Mouse (Mus musculus) stomach, embryonic 14.5 days (tissue): ENCODE results near the gene Cfap97d1. TPM values are rescaled to one million over a fixed set of nuclear protein-coding genes. Genes with fewer than 3 reads are reported as not detected.

ENCODE experiments used
- ATAC-seq: fragments of 200-750 bp; cut with Nextera tagmentation; 2 replicates; pipeline ENCODE4 v1.8.0; 2017; ENCODE audit warnings: low read depth, moderate TSS enrichment; ENCODE audit not compliant: insufficient number of reproducible peaks, insufficient read depth, low FRiP score
- H3K27ac ChIP-seq: fragments of 300-500 bp; sonication (generic); 2 replicates; pipeline ENCODE4 v1.5.1; 2014; ENCODE audit warnings: mild to moderate bottlenecking, low read length, moderate library complexity, mixed read lengths
- H3K27me3 ChIP-seq: fragments of 300-500 bp; sonication (generic); 2 replicates; pipeline ENCODE4 v1.6.1; 2014; ENCODE audit warnings: low read length, control low read depth, mixed read lengths; ENCODE audit not compliant: control insufficient read depth, insufficient read depth
- H3K36me3 ChIP-seq: fragments of 300-500 bp; sonication (generic); 2 replicates; pipeline ENCODE4 v1.6.1; 2014; ENCODE audit warnings: mild to moderate bottlenecking, control low read depth, low read length, moderate library complexity, mixed read lengths; ENCODE audit not compliant: control insufficient read depth, insufficient read depth
- H3K4me1 ChIP-seq: fragments of 300-500 bp; sonication (generic); 2 replicates; pipeline ENCODE4 v1.6.1; 2014; ENCODE audit warnings: low read length, control low read depth, mixed read lengths; ENCODE audit not compliant: control insufficient read depth, insufficient read depth
- H3K4me2 ChIP-seq: fragments of 300-500 bp; sonication (generic); replicated peaks from 2 replicates; pipeline ENCODE4 v1.6.1; 2014; ENCODE audit warnings: low read depth, low read length, control low read depth
- H3K4me3 ChIP-seq: fragments of 300-500 bp; sonication (generic); 2 replicates; pipeline ENCODE4 v1.5.1; 2014; ENCODE audit warnings: low read depth, low read length, control low read depth
- H3K9ac ChIP-seq: fragments of 300-500 bp; sonication (generic); replicated peaks from 2 replicates; pipeline ENCODE4 v1.6.1; 2014; ENCODE audit warnings: low read depth, mild to moderate bottlenecking, control low read depth, low read length, moderate library complexity, mixed read lengths
- H3K9me3 ChIP-seq: fragments of 300-500 bp; sonication (generic); 2 replicates; pipeline ENCODE4 v1.6.1; 2016; ENCODE audit warnings: low read depth, low read length, control low read depth; ENCODE audit not compliant: control insufficient read depth
- WGBS: fragments of 180-500 bp; shearing (Covaris S2); extraction: QIAGEN DNeasy Blood & Tissue Kit; methylation state at CpG from one replicate; pipeline ENCODE4 v1.1.7; 2014; 5-methylcytosine and 5-hydroxymethylcytosine counted together
- polyA plus RNA-seq: library from polyadenylated mRNA; unstranded; fragments of >200 nt; fragmentation: Nextera tagmentation; extraction: Ambion mirVana; gene quantifications from 2 replicates; pipeline ENCODE4 v1.2.1, GENCODE M21; 2014

Cfap97d1 gene
- polyA plus RNA-seq, 1 experiment from 2014 or later, result not detected

DNA sequence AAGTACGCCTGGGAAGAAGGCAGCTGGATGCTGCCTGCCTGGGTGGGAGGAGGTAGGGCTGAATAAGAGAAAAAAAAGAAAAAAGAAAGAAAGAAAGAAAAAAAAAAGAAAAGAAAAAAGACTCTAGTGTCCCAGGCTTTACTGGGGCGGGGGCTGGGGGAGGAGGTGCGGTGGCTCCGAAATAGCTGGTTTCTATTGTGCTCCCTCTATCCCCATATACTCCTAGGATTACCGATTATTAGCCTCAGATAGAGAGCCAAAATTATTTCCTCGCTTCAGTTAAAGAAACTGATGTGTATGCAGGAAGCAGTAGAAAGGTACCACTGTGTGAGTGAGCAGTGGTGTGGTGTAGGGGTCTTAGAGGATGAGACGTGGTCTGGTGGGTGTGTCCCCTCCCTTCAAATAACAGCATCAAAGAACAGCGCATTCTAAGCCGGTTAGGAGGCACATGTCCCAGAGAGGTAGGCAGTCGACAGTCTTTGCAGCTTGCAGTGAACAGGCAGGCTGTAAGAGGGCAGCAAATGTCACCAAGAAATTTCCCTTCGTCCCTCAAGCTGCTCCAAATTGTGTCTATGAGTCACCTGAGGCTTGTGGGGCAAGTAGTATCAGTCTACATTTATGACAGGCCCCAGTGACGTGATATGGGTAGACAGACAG lies 43.4 kb downstream of the Cfap97d1 start:
- no peak for ATAC-seq

DNA sequence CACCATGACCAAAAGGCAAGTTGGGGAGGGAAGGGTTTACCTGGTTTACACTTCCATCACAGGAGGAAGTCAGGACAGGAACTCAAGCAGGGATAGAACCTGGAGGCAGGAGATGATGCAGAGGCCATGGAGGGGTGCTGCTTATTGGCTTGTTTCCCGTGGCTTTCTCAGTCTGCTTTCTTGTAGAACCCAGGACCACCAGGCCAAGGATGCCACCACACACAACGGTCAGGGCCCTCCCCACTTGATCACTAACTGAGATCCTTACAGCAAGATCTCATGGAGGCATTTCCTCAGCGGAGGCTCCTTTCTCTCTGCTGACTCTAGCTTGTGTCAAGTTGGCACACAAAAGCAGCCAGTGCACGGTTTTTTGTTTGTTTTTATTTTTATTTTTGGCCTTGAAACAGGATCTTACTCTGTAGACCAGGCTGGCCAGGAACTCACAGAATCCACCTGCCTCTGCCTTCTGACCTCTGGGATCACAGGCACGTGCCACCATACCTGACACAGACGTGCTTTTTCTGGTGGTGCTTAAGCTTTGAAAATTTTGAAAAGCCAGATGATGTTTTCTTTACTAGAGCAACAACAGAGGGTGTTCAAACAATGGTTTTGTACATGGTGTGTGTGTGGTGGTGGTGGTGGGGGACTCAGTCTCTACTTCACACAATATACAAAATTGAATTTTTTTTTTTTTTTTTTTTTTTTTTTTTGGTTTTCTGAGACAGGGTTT lies 44.2 kb downstream of the Cfap97d1 start, which contains the start of gene Mpp3:
Gene Mpp3 (minus strand): TSS at position 375 of the 730 bp plus-strand sequence.
- peak within 1 kb of the TSS; percentile 93 for H3K4me2 ChIP-seq
- no peaks in the 10 kb centered on the region for H3K27me3 ChIP-seq
- H3K36me3 ChIP-seq, result no peaks in the 10 kb centered on the region
- peak within 1 kb of the TSS; percentile 67 for H3K4me3 ChIP-seq
- ATAC-seq, result no peak
- H3K4me1 ChIP-seq, result peaks cover 13% of the 10 kb centered on the region; the same call in 1 of the 2 replicates
- no peak within 1 kb of the TSS for H3K9ac ChIP-seq
- WGBS, result 79% methylated on average over 6 of the region's 6 CpGs
- no peaks in the 10 kb centered on the region for H3K9me3 ChIP-seq
- H3K27ac ChIP-seq, result peak within 1 kb of the TSS; percentile 76

More for the DNA sequence above, 43.4 kb downstream of the Cfap97d1 start:
- Histone ChIP-seq H3K36me3 (no peaks in the 10 kb centered on the region), H3K4me2 (peak overlapping the region; percentile 93), H3K27me3 (no peaks in the 10 kb centered on the region), H3K9ac (no peak overlapping the region), H3K4me3 (peak overlapping the region; percentile 67), H3K27ac (peak overlapping the region; percentile 76), H3K9me3 (no peaks in the 10 kb centered on the region), H3K4me1 (peaks cover 13% of the 10 kb centered on the region; the same call in 1 of the 2 replicates)
- 9% methylated on average over 12 of the region's 12 CpGs for WGBS

DNA sequence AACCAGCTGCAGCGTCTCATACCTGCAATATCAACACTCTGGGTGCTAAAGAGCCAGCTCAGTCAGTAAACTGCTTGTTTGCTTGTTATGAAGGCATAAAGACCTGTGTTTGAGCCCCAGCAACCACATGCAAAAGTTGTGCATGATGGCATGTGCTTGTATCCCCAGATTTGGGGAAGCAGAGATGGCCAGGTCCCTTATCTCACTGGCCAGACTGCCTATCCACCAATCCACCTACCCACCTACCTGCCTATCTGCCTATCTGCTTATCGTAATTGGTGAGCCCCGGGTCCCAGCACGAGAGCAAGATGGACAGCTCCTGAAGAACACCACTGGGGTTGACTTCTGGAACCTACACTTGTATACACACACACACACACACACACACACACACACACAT lies 45.2 kb downstream of the Cfap97d1 start:
- H3K9ac ChIP-seq, result no peak overlapping the region
- peaks cover 13% of the 10 kb centered on the region; the same call in 1 of the 2 replicates for H3K4me1 ChIP-seq
- no peaks in the 10 kb centered on the region for H3K36me3 ChIP-seq
- H3K4me2 ChIP-seq, result no peak overlapping the region
- no peak overlapping the region for H3K4me3 ChIP-seq
- H3K27ac ChIP-seq, result no peak overlapping the region
- ATAC-seq, result no peak
- H3K9me3 ChIP-seq, result no peaks in the 10 kb centered on the region
- WGBS, result 81% methylated on average over 4 of the region's 4 CpGs
- H3K27me3 ChIP-seq, result no peaks in the 10 kb centered on the region

DNA sequence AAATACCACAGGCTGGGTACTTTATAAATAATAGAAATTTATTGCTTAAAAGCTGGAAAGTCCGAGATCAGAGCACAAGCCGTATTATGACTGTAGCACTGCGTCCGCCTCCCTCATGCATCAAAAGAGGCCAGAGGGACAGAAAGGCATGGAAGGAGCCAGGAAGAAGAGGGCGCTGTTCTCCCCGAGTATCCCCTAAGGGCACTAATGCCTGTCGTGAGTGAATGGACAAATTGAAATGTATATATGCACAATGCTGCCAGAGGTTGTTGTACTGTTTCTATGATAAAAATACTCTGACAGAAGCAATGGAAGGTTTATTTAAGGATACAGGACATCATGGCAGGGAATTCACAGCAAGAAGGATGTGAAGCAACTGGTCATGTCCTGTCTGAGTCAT lies 45.9 kb downstream of the Cfap97d1 start:
- no peak for ATAC-seq
- Histone ChIP-seq H3K9ac (no peak overlapping the region), H3K27ac (no peak overlapping the region), H3K36me3 (no peaks in the 10 kb centered on the region), H3K4me2 (no peak overlapping the region), H3K4me3 (no peak overlapping the region), H3K9me3 (no peaks in the 10 kb centered on the region), H3K27me3 (no peaks in the 10 kb centered on the region), H3K4me1 (peaks cover 13% of the 10 kb centered on the region; the same call in 1 of the 2 replicates)
- WGBS, result 31% methylated on average over 7 of the region's 7 CpGs

DNA sequence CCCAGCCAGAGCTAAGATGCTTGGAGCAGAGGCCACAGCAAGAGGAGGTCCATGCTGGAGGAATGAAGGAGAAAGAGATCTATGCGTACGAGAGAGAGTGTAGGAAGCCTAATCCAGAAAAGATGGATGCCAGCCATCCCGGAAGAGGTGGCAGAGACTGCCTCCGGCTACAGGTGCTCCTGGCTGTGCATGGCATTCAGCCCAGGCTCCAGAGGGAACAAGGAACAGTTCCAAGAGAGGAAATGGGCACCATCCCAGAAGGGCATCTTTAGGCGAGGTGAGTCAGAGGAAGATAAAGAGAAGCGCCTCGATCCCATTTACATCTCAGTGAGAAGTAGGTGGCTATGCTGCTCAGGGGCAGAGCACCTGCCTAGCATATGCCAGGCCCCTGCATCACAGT lies 47.1 kb downstream of the Cfap97d1 start:
- Histone ChIP-seq H3K9me3 (no peaks in the 10 kb centered on the region), H3K4me2 (no peak overlapping the region), H3K9ac (no peak overlapping the region), H3K27ac (no peak overlapping the region), H3K27me3 (no peaks in the 10 kb centered on the region), H3K4me1 (peaks cover 5% of the 10 kb centered on the region; the same call in 1 of the 2 replicates), H3K36me3 (no peaks in the 10 kb centered on the region), H3K4me3 (no peak overlapping the region)
- 81% methylated on average over 7 of the region's 7 CpGs for WGBS
- no peak for ATAC-seq

DNA sequence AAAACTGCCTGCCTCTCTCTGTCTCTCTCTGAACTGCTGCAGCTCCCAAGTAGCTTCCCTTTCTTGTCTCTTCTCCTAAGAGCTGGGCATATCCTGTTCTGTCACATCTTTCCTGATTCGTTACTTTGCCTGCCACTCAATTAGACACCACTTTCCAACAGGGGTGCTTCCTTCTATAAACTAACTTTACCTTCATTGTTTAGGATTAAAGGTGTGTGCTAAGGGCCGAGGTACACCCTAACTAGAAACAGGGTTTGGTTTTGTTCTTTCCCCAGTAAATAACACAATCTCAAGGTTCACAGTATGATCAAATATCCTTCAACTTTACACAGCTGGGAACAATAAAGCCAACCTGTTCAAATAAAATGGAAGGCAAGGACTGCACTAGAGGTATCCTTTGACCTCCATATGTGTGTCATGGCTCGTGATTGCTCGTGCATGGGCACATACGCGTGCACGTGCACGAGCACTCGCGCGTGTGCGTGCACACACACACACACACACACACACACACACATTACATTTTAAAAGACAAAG lies 49.0 kb downstream of the Cfap97d1 start:
- no peak for ATAC-seq
- Histone ChIP-seq H3K4me2 (no peak overlapping the region), H3K4me1 (no peaks in the 10 kb centered on the region; the same call in 1 of the 2 replicates), H3K27me3 (no peaks in the 10 kb centered on the region), H3K9me3 (no peaks in the 10 kb centered on the region), H3K36me3 (no peaks in the 10 kb centered on the region), H3K9ac (no peak overlapping the region), H3K27ac (no peak overlapping the region), H3K4me3 (no peak overlapping the region)
- 87% methylated on average over 12 of the region's 12 CpGs for WGBS

DNA sequence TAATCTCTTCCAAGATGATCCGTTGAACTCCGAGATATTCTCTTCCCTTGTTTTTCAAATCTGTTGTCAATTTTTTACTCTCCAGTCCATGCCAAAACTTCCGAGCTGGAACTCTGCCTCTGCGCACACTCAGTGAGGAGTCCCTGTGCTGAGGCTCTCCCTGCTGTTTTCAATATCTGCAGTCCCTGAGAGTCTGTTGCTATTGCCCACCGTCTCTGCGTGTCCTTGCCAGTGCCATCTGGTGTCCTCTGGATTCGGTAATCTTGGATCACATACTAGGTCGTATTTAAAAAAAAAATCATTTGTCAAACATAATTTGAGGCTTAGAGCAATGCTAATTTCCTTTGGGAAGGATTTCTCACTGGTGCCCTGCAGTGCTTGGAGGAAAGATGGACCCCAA lies 50.8 kb downstream of the Cfap97d1 start:
- no peak overlapping the region for H3K4me2 ChIP-seq
- H3K27ac ChIP-seq, result no peak overlapping the region
- ATAC-seq, result no peak
- whole genome bisulfite sequencing, result 67% methylated on average over 8 of the region's 8 CpGs
- H3K27me3 ChIP-seq, result no peaks in the 10 kb centered on the region
- no peaks in the 10 kb centered on the region for H3K36me3 ChIP-seq
- no peaks in the 10 kb centered on the region for H3K4me1 ChIP-seq
- no peaks in the 10 kb centered on the region for H3K9me3 ChIP-seq
- H3K4me3 ChIP-seq, result no peak overlapping the region
- H3K9ac ChIP-seq, result no peak overlapping the region

DNA sequence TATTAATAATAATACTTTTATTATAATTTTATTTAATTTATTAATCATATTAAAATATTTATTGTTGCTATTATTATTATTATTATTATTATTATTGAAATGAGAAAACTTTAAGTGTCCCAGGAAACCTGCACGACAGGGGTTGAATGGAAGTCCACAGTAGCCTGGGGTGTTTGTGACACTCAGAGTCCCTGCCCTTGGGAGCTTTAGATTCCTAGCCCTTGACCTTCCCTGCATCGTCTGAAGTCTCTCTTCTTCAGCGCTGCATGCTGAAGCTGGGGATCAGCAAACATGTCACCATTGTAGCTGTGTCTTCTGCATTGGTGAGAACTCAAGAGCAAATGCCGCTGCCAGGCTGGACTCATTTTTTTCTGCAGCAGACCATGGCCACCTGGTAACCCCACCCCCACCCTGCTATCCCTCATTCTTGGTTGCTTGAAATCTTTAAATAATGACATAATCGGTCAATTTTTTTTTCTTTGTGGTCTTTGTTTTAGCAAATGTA lies 51.4 kb downstream of the Cfap97d1 start:
- Histone ChIP-seq H3K4me1 (no peaks in the 10 kb centered on the region), H3K9ac (no peak overlapping the region), H3K27me3 (no peaks in the 10 kb centered on the region), H3K36me3 (no peaks in the 10 kb centered on the region), H3K9me3 (no peaks in the 10 kb centered on the region), H3K4me3 (no peak overlapping the region), H3K27ac (no peak overlapping the region), H3K4me2 (no peak overlapping the region)
- no peak for ATAC-seq
- 73% methylated on average over 5 of the region's 5 CpGs for WGBS
